Mouse (Mus musculus): ENCODE results near the gene Tor1aip1.

The Tor1aip1 gene

GRCm38 (mm10) chr1:156034661-156035060 lies 1.6 kb downstream of the Tor1aip1 start:
- DNase-seq (ENCODE audit: extremely low read depth, low read depth, low spot score) = no peak

DNA sequence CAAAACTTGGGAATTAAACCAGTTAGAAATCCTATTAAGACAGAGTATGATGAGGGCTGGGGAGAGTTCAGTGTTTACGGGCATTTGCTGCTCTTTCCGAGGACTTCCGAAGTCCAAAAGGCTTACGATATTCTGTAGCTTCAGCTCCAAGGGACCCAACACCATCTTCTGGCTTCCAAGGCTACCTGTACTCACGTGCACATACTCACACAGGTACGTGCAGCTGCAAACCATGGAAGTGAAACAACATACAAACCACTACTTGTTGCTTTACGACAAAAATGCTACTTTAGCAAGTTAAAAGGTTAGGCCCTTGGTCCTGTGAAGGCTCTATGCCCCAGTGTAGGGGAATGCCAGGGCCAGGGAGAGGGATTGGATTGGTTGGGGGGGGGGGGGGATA lies 2.4 kb downstream of the Tor1aip1 start:
- no peak for DNase-seq (ENCODE audit: extremely low read depth, low read depth, low spot score)

DNA sequence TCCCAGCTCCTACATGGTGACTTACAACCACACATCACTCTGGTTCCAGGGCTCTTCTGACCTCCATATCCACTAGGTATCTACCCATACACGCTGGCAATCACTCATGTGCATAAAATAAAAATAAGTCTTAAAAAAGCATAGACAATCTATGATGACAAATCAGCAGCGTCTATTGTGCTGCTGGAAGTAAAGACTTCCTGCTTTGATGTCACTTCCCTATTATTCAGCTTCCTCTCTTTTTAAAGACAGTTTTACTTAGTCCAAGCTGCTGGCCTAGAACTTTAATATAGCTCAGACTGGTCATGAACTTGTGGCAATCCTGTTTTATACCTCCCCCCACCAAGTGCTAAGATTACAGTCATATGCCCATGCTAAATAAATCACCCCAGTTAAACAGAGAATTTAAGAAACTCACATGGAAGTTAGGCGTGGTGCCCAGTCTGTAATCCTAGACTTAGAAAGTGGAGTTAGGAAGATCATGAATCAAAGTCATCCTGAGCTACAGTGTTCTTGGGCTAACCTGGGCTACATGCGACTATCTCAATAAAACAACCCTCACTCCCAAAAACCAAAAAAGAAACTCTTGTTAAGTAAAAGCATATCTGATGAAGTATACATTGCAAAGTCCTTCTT lies 7.8 kb downstream of the Tor1aip1 start:
- no peak for DNase-seq (ENCODE audit: extremely low read depth, low read depth, low spot score)

DNA sequence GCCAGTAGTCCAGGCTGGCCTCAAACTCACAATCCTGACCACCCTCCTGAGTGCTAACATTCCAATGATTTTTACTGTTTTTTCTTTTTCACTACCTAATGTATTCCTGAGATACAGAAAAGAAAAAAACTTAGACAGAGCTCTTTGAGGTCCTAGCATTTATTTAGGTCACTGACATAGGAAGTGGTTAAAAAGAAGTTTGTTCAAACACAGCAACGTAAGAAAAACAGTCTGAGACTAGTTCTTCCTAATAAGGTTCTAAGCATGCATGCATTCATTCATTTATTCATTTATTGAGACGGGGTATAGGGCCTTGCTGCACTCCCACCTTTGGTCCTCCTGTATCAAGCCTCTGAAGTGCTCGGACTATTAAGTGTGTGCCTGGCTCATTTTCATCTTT lies 8.4 kb downstream of the Tor1aip1 start:
- DNase-seq (ENCODE audit: extremely low read depth, low read depth, low spot score) = no peak

GRCm38 (mm10) chr1:156024831-156025503 lies 11.3 kb downstream of the Tor1aip1 start:
- no peak for DNase-seq (ENCODE audit: extremely low read depth, low read depth, low spot score)

- no peak for DNase-seq (ENCODE audit: extremely low read depth, low read depth, low spot score)
Observed at GRCm38 (mm10) chr1:156020402-156020801, 15.9 kb downstream of the Tor1aip1 start.

DNA sequence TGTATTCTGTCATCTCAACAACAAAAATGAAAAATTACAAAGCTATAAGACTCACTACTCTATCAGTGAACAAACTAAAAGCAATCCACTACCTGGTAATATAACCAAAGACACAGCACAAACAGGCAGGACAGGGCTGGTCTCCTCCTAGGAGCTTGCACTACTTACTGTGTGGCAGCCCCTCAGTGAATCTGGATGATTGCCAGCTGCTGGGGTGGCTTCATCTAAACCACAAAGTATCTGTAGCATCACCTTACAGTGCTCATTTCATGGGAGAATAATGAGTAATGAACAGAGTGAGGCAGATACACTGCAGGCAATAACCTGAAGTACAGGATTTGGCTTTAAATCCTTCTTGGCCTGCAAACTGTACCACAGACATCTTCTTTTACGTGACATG lies 16.5 kb downstream of the Tor1aip1 start:
- no peak for DNase-seq (ENCODE audit: extremely low read depth, low read depth, low spot score)

GRCm38 (mm10) chr1:156009003-156009402 lies 27.3 kb downstream of the Tor1aip1 start:
- DNase-seq (ENCODE audit: extremely low read depth, low read depth, low spot score) = no peak

- DNase-seq (ENCODE audit: extremely low read depth, low read depth, low spot score) = no peak
Observed at GRCm38 (mm10) chr1:156005906-156006305, 30.4 kb downstream of the Tor1aip1 start.

DNA sequence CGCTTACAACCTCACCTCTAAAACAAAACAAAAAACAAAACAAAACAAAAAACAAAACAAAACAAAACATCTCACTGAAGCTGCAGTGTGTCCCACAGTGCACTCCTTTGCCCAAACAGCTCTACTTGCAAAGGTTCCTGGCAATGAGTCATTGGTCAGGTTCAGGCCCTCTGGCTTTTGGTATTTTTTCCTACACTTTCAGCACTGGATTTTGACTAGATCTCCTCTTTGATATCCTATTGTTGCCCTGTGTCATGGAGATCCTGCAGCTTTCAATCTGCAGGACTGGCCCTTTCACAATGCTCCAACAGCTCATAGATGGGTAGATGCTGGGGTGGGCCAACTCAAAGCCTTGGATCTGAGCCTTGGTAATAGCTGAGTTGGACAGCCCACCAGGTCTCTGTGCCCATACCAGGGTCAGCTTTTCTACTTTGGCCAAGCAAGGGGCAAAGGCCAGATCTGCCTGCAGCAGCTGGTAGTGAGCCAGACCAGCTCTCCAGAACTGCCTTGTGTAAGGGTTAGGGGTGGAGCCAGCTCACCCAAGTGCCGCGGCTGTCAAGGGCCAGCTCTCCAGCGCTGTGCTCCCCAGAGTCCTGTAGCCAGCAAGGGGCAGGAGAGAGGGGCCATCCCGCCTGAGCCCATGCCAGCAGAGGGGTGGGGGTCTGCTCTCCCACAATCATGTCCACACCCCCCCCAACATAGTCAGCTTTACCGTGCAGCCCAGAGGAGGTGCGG lies 32.9 kb downstream of the Tor1aip1 start:
- no peak for DNase-seq (ENCODE audit: extremely low read depth, low read depth, low spot score)

GRCm38 (mm10) chr1:156002366-156002765 lies 33.9 kb downstream of the Tor1aip1 start:
- DNase-seq (ENCODE audit: extremely low read depth, low read depth, low spot score) = no peak

DNA sequence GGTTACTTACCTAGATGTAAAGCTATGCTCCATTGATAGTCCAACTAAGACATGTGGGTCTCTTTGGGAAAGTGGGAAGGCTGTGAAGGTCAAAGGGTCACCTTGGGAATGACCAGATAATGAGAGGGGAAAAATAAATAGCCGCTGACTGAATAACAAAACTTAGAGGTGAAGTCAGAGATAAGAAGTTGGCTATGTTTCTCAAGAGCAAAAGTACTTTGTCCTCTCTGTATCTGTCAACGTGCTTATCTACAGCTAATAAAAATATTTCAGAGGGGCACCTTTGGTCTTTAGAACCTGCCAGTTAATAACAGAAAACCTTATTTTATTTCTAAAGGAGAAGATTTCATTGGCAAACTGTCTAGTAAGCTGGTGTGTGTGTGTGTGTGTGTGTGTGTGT lies 40.7 kb downstream of the Tor1aip1 start:
- no peak for DNase-seq (ENCODE audit: extremely low read depth, low read depth, low spot score)

DNA sequence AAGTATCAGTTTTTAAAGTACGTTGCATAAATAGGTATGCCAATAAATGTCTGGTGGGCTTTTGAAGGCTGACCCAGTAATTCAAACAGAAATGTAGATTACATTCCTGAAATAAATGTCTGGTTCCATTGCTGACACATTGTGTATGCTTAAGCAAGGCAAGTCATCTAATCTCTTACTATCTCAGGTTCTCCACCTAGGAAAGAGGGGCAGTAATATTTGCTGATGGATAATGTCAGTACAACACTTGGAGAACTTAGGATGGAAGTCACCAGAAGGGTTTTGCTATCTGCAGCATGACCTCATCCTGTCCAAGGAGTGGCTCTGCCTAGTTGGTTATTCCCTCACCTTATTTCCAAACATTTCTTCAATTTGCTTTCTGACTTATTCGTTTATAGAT lies 41.8 kb downstream of the Tor1aip1 start:
- no peak for DNase-seq (ENCODE audit: extremely low read depth, low read depth, low spot score)

GRCm38 (mm10) chr1:155990391-155990790 lies 45.9 kb downstream of the Tor1aip1 start:
- DNase-seq (ENCODE audit: extremely low read depth, low read depth, low spot score) = no peak

DNA sequence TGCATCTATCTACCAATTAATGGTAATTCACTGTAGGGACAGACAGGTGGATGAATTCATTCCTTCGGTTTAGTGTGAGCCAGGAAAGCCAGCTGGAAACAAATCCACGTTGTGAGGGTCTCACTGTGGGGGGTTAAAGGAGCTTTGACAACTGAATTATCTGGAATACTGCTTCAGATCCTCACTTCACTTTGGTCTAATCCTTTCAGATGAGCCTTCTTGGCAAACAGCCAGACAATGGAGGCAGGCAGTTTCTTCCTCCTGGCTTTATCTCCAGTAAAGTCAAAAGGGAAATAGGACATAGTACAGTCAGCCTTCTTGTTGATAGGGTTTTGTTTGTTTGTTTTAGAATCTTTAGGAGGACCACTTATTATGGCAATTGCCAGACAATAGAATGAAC lies 46.9 kb downstream of the Tor1aip1 start:
- no peak for DNase-seq (ENCODE audit: extremely low read depth, low read depth, low spot score)

DNA sequence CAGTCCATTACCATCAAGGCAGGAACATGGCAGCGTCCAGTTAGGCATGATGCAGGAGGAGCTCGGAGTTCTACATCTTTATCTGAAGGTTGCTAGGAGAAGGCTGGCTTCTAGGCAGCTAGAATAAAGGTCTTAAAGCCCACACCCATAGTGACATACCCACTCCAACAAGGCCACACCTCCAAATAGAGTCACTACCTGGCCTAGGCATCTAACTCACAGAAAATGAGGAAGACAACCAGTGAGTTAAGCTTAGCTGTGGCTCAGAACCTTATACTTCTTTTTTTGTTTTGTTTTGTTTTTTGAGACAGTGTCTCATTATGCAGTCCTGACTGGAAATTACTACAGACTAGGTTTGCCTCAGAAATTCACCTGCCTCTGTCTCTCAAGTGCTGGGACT lies 48.7 kb downstream of the Tor1aip1 start:
- DNase-seq (ENCODE audit: extremely low read depth, low read depth, low spot score) = no peak

GRCm38 (mm10) chr1:155974931-155975330 lies 61.3 kb downstream of the Tor1aip1 start:
- no peak for DNase-seq (ENCODE audit: extremely low read depth, low read depth, low spot score)

GRCm38 (mm10) chr1:155973719-155974379 lies 62.4 kb downstream of the Tor1aip1 start:
- DNase-seq (ENCODE audit: extremely low read depth, low read depth, low spot score) = no peak

- peak; percentile 49 for DNase-seq (ENCODE audit: extremely low read depth, low read depth, low spot score)
Observed at GRCm38 (mm10) chr1:155973068-155973718, 63.1 kb downstream of the Tor1aip1 start, which contains the start of gene Cep350. Gene Cep350 (minus strand): TSS chr1:155973255.

DNA sequence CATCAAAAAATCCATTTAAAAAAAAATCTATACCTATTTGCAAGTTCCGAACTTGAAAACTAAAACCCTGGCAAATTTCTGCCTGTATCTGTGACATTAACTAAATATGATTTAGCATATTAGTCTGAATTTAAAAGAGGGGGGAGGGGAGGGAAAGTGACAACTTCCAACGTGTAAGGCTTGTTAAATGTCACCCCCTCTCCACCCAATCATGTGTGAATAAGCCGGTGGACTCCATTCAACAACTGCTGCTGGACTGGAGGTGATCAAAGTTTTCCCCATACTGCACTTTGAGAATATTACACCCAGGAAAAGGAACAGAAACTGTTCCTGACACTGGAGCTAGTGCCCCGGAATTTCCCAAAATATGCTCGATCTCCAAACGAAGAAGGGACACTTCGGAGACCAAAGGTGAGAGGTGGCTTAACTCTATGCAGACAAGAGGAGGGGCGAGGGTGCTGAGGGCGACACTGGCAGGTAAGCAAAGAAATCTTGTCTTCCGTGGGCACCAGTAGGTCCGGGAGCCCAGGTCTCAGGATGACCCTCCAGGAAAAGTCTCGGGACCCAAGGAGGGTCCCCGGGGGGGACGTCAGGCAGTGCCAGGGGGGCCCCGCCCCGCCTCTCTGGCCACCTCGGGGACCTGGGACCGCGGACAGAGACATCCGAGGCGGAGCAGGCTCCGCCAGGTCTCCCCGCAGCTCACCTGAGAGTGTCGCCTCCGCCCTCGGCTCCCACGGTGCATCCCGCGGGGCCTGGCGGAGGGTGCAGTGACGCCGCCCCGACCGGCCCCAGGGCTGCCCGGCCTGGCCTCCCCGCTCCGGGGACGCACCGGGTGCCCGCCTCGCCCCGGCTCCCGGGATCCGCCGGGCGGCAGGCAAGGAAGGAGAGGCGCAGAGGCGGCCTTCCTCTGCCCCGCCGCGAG lies 63.9 kb downstream of the Tor1aip1 start:
- no peak for DNase-seq (ENCODE audit: extremely low read depth, low read depth, low spot score)
